8 mouse cellular contexts compared by ENCODE assay signal in genomic region chr6:147042291-147043290, GRCm38 (mm10). TPM values are rescaled to one million over a fixed set of nuclear protein-coding genes. Genes with fewer than 3 reads are reported as not detected.
DNase-seq lines count a peak whose midpoint lies in the region; ATAC-seq and TF ChIP-seq lines count a peak whose summit lies in the region.

Mrps35 (plus strand) TSS chr6:147042764.

- TF ChIP-seq CTCF in bone marrow, adult 2 months (IDR thresholded peaks at IDR 0.05; ENCODE audit: control insufficient read depth, insufficient read depth, low read length): 0 out of 2 replicates have a peak, but pooled peaks have one; percentile 2

- peak; percentile 99 for ATAC-seq in embryonic facial prominence, embryonic 14.5 days (ENCODE audit: low read depth)
- ATAC-seq in limb, embryonic 13.5 days (ENCODE audit: low FRiP score, low read depth): peak; percentile 99
- ATAC-seq in midbrain, embryonic 15.5 days (replicated peaks): peak; percentile 100

- peak within 1 kb of the TSS; percentile 75 for H3K27ac ChIP-seq in bone marrow, adult 2 months (ENCODE audit: control insufficient read depth, insufficient read depth, low read depth, low read length, poor library complexity)
- H3K27ac ChIP-seq in embryonic facial prominence, embryonic 14.5 days (replicated peaks; ENCODE audit: low read depth, low read length): peak within 1 kb of the TSS; percentile 84
- H3K27ac ChIP-seq in limb, embryonic 13.5 days: peak within 1 kb of the TSS; percentile 68
- H3K27ac ChIP-seq in midbrain, embryonic 15.5 days: peak within 1 kb of the TSS; percentile 90

- peaks cover 21% of the 10 kb centered on the region; the same call in 1 of the 2 replicates for H3K36me3 ChIP-seq in embryonic facial prominence, embryonic 14.5 days (ENCODE audit: control insufficient read depth, insufficient read depth, low read length)
- peaks cover 16% of the 10 kb centered on the region for H3K36me3 ChIP-seq in limb, embryonic 13.5 days
- no peaks in the 10 kb centered on the region for H3K36me3 ChIP-seq in midbrain, embryonic 15.5 days (replicated peaks)

- H3K9ac ChIP-seq in embryonic facial prominence, embryonic 14.5 days (ENCODE audit: low read depth, low read length): peak within 1 kb of the TSS; percentile 94
- peak within 1 kb of the TSS; percentile 93 for H3K9ac ChIP-seq in limb, embryonic 13.5 days
- peak within 1 kb of the TSS; percentile 94 for H3K9ac ChIP-seq in midbrain, embryonic 15.5 days

- peak; percentile 91 for DNase-seq in A20 (ENCODE audit: low read depth, low spot score)
- DNase-seq in embryonic facial prominence, embryonic 14.5 days (ENCODE audit: low spot score): peak; percentile 95
- peak; percentile 72 to 86 for DNase-seq in heart, adult 9 months (ENCODE audit: low spot score in 2 of 2)
- peak; percentile 91 for DNase-seq in kidney, adult 9 months
- DNase-seq in spleen, adult 18-20 months: peak; percentile 74 to 88

- 4% methylated on average over 66 of the region's 66 CpGs for WGBS in bone marrow, adult 2 months
- WGBS in embryonic facial prominence, embryonic 14.5 days: 4% methylated on average over 58 of the region's 66 CpGs
- WGBS in limb, embryonic 13.5 days: 3% methylated on average over 66 of the region's 66 CpGs
- 3% methylated on average over 66 of the region's 66 CpGs for WGBS in midbrain, embryonic 15.5 days

- peaks cover 1% of the 10 kb centered on the region; the same call in 1 of the 2 replicates for H3K4me1 ChIP-seq in bone marrow, adult 2 months (ENCODE audit: control insufficient read depth, insufficient read depth, low read length)
- peaks cover 13% of the 10 kb centered on the region; the same call in 1 of the 2 replicates for H3K4me1 ChIP-seq in embryonic facial prominence, embryonic 14.5 days (ENCODE audit: control insufficient read depth, insufficient read depth, low read length)
- peaks cover 12% of the 10 kb centered on the region for H3K4me1 ChIP-seq in limb, embryonic 13.5 days
- H3K4me1 ChIP-seq in midbrain, embryonic 15.5 days: peaks cover 22% of the 10 kb centered on the region

- peak; percentile 84 for TF ChIP-seq POLR2A in bone marrow, adult 2 months (IDR thresholded peaks at IDR 0.05; ENCODE audit: borderline replicate concordance, control insufficient read depth, low read depth, low read length)

- H3K4me3 ChIP-seq in bone marrow, adult 2 months (replicated peaks; ENCODE audit: control insufficient read depth, low read depth, low read length): peak within 1 kb of the TSS; percentile 86
- H3K4me3 ChIP-seq in embryonic facial prominence, embryonic 14.5 days (ENCODE audit: low read depth, low read length): peak within 1 kb of the TSS; percentile 95
- H3K4me3 ChIP-seq in limb, embryonic 13.5 days: peak within 1 kb of the TSS; percentile 70
- H3K4me3 ChIP-seq in midbrain, embryonic 15.5 days: peak within 1 kb of the TSS; percentile 80

- peak within 1 kb of the TSS; percentile 64 for H3K4me2 ChIP-seq in embryonic facial prominence, embryonic 14.5 days (ENCODE audit: low read depth, low read length)
- H3K4me2 ChIP-seq in limb, embryonic 13.5 days (replicated peaks): peak within 1 kb of the TSS; percentile 70
- peak within 1 kb of the TSS; percentile 76 for H3K4me2 ChIP-seq in midbrain, embryonic 15.5 days

- H3K27me3 ChIP-seq in embryonic facial prominence, embryonic 14.5 days (replicated peaks; ENCODE audit: control insufficient read depth, insufficient read depth, low read length): no peaks in the 10 kb centered on the region
- H3K27me3 ChIP-seq in limb, embryonic 13.5 days: peaks cover 4% of the 10 kb centered on the region; the same call in 1 of the 2 replicates
- peaks cover 5% of the 10 kb centered on the region; the same call in 1 of the 2 replicates for H3K27me3 ChIP-seq in midbrain, embryonic 15.5 days (replicated peaks)

- H3K9me3 ChIP-seq in embryonic facial prominence, embryonic 14.5 days (ENCODE audit: control insufficient read depth, low read length): no peaks in the 10 kb centered on the region
- H3K9me3 ChIP-seq in limb, embryonic 13.5 days: no peaks in the 10 kb centered on the region
- no peaks in the 10 kb centered on the region for H3K9me3 ChIP-seq in midbrain, embryonic 15.5 days

RNA-seq across cellular contexts. Expression of gene Mrps35, which starts in this region (rescaled TPM):
- polyA plus RNA-seq in bone marrow, adult 2 months (2011; ENCODE audit: insufficient read depth, insufficient read length, low replicate concordance, missing spikeins): 32.3 and 41.9 TPM in 2 replicates
- polyA plus RNA-seq in embryonic facial prominence, embryonic 14.5 days (2014; fragmentation: Nextera tagmentation; extraction: Ambion mirVana): 89.3 and 99.8 TPM in 2 replicates
- polyA plus RNA-seq in limb, embryonic 13.5 days (2015; fragmentation: Nextera tagmentation; extraction: Ambion mirVana): 98.6 and 99.6 TPM in 2 replicates
- 67.8 and 78.9 TPM in 2 replicates for polyA plus RNA-seq in midbrain, embryonic 15.5 days (2015; fragmentation: Nextera tagmentation; extraction: Ambion mirVana)

Comparison
In these comparisons a context has a peak if more than half of its experiments do, and no peak if none do; other contexts are left out.
1. Peak in every context shown above with its lines: DNase-seq, ATAC-seq, H3K4me3 ChIP-seq and H3K27ac ChIP-seq.